Mouse (Mus musculus): ENCODE results near the gene Selenof.

Selenof gene

DNA sequence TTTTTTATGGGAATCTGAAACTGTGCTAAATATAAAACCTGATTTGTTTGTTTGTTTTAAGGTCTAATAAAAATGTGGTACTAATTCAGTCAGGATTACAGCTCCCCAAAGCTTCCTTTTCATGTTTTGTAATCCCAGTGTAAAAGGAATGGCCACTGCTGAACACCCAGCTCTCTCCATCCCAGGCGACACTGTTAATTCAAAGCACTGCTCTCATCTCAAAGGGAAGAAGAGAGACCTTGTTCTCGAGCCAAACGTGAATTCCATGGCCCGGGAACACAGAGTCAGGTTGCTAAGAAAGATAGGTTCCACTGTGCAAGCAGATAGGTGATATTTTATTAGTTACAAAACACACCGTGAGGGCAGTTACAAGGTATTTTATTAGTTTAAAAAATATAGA lies 74.1 kb downstream of the Selenof start:
- no peak for DNase-seq

Data from lung, postnatal 36 days (tissue).